Mouse (Mus musculus) erythroblast, embryonic 14.5 days (primary cell): ENCODE results near the gene Mrgpre.

Source experiments
- GATA1 ChIP-seq: IDR thresholded peaks from 2 replicates; pipeline ENCODE4 v1.6.1; 2012; ENCODE audit warnings: low read length, inconsistent platforms, mixed read lengths
- TAL1 ChIP-seq: IDR thresholded peaks from 3 replicates; pipeline ENCODE4 v1.6.1; 2012; ENCODE audit warnings: low read length, inconsistent platforms, mixed read lengths

DNA sequence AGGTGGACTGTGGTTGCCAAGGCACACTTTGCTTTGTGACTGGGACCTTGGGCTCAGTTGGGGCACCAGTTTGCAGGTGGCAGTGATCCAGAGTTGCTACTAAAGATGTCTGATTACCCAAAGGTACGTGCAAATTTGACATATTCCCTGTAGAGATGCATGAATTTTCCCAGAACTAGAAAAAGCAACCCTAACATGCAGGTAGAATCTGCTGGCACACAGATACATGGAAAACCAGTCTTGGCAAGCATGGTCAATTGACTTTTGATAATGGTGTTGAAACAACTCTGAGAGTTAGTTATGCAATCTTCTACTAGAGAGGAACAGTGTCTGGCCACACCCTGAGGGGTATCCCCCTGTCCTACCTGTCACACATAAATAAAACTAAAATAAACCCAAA, 32.9 kb downstream of the Mrgpre start:
- TF ChIP-seq GATA1: no peak
- no peak for TF ChIP-seq TAL1
